Mouse (Mus musculus) natural killer cell, adult 2 months (primary cell): ENCODE measurements around the gene Gm28042.

ENCODE experiments used
- DNase-seq, 2 experiments: peaks; one replicate each; pipeline ENCODE4 v3.0.0; 2022; ENCODE audit warnings: low spot score in 2 of 2

The Gm28042 gene

DNA sequence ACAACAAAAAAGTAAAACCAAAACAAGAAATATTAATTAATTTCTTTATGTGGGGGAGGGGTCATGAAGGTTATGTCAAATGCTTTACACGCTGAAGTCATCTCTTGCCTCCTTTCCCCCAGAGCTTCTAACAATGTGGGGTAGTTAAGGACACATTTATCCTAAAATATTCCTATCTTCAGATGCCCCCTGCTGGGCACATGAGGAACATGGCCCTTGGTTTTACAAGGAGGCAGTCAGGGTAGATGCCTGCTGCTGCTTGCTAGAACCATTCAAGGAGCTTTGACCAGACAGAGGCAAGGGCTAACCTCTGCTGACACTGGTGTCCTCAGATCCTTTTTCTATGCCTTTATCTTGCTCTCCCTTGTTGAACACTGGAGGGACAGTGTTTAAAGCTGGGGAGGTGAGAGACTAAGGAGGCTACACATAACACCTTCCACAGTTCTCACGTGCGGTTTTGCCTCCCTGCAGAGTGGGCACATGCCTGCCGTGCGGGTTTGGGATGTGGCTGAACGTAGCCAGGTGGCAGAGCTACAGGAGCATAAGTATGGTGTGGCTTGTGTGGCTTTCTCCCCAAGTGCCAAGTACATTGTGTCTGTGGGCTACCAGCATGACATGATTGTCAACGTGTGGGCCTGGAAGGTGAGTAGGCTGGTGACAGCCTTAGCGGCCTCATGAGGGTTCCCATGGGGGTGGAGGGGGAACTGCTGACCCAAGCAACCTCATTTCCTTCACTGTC, 15.7 kb upstream of the Gm28042 start:
- peak in 1 of 2 experiments; percentile 40 for DNase-seq

DNA sequence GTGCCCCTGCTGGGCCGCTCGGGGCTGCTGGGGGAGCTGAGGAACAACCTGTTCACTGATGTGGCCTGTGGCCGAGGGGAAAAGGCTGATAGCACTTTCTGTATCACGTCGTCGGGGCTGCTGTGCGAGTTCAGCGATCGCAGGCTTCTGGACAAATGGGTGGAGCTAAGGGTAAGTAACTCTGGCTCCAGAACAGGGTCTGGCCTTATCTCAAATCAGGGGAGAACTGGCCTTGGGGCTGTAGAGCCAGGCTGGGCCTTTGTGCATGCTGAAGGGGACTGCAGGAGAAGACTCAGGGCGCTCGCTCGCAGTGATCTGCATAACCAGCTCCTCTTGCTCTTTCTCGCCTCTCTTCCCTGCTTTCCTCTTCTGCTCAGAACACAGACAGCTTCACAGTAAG, 14.4 kb upstream of the Gm28042 start:
- DNase-seq, result no peak

DNA sequence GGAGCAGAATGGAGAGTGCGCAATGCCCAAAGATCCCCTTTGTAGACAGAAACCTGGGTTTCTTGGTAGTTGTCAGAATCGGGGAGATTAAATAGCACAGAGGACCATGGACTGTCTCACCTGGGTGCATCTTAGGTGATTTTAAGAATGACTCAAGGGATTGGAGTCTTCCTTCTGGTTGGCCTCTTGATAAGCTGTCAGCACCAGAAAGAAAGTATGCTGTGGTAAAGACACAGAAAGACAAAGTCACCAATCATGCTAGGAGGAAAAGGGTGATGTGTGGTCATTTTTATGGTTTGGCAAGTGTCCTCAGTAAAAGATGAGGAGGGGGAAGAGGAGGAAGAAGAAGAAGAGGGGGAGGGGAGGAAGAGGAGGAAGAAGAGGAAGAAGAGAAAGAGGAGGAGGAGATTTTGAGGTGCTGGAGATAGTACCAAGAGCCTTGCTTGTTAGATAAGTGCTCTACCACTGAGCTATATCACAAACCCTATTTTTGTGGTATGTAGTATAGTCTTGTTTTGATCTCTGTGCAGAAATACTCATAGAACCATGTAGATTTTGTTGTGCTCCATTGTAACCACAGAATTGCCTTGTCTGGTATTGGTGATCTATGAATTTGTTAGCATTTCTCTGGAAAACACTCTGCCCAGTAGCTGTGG, 13.3 kb upstream of the Gm28042 start:
- DNase-seq, result no peak

DNA sequence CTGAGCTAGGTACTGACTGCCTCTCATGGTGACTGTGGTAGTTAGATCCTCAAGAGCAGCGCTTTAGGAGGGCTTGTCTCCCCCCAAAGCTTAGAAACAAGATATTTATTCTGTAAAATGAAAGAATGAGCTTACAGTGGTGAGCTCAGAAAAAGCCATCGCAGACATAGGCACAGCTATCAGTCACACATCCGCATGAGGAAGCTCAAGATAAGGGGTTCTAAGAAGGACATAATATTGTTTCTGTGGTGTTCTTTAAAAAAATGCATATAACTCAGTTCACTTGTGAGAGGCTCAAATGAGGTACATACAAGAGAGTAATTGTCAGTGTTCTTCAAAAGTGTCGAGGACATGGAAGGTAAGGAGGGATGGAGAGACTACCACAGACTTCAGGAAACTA, 11.4 kb upstream of the Gm28042 start:
- DNase-seq, result no peak

DNA sequence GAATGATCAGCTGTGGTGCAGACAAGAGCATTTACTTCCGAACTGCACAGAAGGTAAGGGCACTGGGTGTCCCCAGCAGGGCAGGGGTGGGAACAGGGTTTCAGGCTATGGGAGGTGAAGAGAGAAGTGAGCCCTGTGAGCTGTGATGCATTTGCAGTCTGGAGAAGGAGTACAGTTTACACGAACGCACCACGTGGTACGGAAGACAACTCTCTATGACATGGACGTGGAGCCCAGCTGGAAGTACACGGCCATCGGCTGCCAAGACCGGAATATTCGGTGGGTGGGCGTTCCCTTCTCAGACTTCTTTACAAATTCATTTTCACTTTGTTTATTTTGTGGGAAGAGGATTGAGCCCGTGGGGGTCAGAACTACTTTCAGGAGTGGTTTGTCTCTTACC, 9.7 kb upstream of the Gm28042 start:
- DNase-seq, result no peak

DNA sequence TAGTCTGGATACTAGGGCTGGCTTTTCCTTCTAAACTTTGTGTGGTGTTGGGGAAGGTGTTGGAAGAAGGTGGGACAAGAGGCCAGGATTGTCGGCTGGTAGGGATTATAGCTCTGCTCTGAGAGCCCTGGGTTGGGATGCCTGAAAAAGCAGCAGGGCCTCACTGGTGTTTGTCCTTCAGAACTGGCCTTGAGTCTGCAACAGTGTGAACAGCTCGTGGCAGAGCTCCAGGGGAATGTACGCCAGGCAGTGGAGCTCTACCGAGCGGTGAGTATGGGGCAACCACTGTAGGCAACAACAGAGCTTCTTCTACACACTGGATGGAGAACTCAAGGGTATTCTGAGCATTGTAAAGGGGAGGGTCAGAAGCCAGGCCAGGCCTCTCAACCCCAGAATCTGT, 3.0 kb upstream of the Gm28042 start:
- no peak for DNase-seq

DNA sequence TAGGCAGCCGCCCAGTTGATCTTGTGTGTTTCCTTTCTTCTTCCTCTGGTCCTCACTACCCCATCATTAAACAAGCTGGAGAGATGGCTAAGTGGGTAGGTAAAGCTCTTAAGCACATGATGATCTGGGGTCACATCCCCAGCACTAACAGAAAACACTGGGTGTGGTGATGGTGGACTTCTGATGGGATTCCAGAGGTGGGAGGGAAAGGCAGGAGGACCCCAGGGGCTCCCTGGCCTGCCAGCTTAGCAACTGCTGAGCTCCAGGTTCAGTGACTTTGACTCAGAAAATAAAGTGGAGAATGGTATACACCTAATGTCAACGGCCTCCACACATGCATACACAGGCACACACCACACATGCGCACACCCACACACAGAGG, 648 bp downstream of the Gm28042 start:
- DNase-seq, result no peak

DNA sequence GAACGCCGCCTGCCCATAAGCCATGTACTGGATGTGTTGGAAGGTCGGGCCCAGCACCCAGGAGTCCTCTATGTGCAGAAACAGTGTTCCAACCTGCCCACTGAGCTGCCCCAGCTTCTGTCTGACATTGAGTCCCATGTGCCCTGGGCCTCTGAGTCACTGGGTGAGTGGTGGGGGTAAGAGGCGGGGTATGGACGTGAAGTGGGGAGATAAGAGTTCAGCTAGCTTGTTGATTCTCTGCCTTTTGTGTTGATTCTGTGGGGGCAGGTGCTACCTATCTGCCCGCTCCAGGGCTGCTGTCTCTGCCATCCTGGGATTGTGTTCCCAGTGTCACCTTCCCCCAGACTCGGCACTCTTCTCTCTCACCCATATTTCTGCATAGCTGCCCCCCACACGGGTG, 3.1 kb downstream of the Gm28042 start:
- DNase-seq, result no peak

DNA sequence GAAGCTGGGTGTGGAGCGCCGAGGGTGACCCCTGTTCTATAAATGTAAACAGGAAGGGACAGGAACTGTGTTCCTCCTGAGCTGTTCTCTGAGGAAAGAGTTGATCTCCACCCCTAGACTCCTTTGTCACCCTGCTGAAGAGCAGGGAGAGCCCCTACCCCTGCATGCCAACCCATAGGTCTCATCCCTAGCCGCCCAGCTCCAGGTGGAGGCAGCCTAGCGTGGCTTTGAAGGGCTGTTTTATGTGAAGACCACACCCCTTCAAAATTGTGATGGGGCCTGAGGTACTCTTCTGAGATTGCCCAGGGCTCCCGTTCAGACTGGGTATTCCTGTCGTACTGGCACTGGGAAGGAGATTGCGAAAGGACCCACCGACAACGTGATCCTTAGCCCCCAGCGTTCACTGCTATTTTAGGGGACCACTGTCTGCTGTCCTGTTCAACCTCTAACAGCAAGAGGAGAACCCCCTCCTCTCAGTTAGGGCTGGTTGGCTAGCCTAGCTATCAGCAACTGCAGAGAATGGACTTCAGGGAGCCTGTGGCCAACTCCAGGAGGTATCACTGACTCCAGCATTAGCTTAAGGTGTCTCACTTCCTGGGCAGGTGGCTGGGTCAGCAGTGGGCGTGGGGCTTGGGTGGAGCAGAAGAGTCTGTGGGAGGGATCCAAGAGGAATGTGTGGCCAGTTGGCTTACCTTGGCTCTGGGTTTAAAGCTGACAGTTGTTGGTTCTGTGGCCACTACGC, 5.6 kb downstream of the Gm28042 start, which contains the start of gene Pla2g4b:
TSS of gene Pla2g4b (plus strand) at position 692 of the 742 bp plus-strand sequence.
- DNase-seq, result no peak

DNA sequence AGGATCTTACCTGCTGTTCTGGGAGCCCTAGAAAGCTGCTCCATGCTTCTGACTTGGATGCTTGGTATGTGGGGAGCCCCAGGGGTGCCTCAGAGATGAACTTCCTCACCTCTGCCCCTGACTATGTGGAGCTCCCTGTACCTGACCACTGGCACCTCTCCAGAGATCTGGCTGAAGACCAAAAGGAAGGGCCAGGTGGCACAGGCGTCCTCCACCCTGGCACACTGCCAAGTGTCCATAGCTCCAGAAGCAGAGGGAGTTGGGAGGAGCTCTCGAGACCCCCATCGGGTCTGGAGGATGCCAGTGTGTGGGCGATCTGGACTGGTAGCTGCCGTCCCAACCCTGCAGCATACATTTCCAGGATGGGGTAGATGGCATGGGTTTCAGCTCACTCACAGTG, 6.4 kb downstream of the Gm28042 start:
- no peak for DNase-seq

DNA sequence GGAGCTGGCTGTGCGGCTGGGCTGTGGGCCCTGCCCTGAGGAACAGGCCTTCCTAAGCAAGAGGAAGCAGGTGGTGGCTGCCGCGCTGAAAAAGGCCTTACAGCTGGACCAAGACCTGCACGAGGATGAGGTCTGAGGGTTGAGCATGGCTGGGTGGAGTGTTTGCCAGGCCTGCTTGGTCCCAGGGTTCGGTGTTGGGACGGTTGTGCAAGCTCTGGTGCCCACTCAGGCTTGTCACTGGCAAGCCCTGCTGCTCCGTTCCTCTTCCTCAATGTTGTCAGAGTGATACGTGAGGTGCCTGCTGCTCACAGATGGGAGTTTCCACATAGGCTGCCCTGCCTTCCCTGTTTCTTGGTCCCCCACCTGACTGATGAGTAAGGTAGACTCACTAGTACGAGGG, 10.5 kb downstream of the Gm28042 start:
- no peak for DNase-seq

DNA sequence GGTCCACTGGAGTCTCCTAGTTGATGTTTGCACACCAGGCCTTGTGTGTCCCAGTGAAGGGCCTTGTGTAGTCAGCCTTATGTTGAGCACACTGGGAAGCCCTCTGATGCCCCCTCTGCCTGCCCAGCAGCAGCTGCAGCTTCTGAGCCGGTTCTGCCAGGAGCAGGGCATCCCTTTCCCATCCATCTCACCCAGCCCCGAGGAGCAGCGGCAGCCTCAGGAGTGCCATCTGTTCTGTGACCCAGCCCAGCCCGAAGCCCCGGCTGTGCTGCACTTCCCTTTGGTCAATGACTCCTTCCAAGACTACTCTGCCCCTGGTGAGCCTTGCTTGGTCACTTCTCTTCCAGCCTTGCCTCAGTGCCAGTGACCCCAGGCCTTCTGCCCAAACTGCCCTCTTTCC, 13.7 kb downstream of the Gm28042 start:
- no peak for DNase-seq

DNA sequence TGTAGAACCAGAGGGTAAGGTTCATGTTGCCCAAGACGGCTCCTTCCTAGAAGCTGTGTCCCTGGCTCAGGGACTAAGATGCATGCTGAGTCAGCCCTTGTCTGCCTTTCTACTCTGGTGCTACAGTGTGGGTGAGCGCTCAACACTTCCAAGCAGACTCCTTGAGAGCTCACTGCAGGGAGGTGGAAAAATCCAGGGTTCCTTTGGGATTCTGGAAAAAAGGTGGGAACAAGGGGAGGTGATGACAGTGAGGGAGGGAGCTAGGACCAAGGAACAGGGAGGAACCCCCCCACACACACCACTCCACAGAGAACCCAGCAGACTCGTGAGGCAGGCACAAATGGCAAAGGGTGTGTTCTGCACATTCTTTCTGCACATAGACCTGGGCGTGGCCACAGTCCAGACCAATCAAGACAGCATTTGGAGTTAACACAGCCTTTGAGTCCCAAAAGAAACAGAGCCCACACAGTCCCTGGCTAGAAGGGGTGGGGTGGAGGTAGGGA, 16.9 kb downstream of the Gm28042 start:
- DNase-seq, result no peak

DNA sequence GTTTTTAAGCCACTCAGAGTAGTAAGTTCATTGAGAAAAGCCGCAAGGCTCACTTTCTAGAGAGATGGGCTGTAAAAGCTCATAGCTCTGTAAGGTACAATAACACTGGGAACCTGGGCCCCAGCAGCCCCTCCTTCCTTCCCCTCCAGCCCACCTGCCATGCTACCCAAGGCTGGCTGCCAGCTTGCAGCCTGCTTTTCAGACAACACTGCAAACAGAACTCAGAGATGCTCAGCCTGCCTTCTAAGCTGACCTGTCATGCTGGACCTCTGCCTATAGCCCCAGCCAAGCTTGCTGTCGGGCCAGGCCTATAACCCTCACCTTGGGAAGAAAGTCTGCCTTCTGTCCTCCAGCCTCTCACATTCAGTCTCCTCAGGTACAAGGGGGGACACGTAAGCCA, 17.4 kb downstream of the Gm28042 start:
- no peak for DNase-seq

DNA sequence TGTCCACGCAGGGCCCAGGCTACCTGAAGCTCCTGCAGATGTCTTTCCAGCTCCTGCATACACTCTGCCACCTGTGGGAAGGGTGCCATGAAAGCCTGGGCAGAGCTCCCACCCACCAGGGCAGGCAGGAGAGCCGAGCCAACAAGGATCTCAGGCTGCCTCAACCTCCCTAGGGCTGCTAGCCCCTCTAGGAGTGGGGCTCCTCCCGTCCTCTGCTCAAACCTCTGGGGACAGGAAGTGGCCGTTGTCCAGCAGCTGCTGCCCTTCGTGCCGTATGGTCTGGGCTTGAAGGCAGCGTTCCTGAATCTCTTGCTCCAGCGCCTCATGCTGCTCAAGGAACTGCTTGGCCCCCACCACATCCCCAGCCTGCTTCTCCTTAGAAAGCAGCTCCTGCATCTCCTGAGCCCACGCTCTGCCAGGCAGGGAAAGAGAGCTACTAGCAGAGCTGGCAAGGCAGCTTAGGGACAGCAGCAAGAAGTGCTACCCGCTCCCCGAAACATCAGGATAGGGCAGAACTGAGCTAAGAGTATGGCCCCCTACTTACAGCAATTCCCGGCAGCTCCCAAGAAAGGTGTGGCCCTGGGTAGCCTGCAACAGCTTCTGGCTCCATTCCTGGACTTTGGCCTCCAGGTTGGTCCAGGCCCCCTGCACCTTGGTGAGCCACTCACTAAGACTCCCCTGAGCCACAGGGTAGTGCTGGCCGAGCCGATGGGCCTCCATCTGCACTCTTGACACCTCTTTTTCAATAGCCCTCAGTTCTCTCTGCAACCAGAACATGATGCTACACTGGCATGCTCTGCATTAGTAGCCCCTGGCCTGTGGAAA, 19.4 kb downstream of the Gm28042 start:
- DNase-seq, result no peak

DNA sequence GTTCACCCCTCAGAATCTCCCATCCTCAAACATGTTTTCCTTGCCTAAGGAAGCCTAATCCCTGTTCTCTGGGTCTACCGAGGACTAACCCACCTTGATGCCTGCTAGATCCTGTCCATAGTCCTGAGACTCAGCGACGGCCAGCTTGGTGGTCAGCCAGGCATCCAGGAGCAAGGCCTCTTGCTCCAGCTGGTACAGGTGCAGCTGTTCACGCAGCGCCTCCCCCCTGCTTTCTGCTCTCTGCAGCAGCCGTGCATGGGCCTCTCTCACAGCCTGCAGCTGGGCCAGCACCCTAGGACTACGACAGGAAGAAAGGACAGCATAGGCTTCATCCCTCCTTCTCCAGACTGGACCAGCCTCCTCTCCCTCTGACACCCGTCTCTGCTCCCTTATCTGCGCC, 20.9 kb downstream of the Gm28042 start:
- DNase-seq, result no peak

DNA sequence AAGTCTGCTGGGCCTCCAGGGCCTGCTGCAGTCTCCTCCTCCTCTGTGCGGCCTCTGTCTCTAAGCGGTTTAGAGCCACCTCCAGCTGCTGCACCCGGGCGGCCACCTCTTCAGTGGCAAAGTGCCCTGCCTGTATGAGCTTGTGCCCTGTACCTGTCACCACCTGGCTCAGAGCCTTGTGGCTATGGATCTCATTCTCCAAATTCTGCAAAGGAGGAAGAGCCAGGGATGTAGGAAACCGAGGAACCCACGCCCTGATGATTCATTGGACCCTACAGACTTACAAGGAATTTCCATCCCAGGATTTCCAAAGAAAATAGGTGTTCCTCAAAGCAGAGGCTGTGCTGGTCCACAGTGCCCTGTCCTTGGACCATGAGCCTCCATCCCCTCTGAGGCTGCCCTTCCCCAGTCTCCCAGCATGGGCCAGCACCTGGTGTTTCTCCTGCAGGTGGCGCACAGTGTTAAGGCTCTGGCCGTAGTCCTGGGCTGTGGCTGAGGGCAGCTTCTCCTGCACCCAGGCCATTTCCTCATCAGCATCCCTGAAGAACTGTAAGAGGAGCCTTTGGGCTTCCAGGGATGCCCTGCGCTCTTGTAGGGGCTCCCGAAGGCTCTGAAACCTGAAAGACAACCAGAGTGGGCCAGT, 22.5 kb downstream of the Gm28042 start:
- DNase-seq, result peak in 1 of 2 experiments; percentile 24

DNA sequence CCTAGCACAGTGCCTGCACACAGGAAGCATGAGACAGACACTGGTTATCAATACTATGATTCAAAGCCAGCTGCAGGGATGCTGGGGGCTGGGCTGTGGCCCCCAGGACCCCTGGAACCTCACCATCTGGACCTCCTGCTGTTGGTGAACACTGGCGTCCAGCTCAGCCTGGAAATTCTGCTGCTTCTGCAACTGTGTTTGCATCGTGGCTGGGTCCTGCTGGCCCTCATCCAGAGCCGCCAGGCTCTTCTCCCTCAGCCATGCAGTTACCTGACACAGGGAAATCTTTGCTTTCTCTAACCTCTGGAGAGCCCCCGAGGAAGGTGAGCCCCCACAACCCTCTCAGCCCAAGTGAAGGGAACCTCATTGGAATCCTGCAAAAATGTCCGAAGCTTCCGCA, 24.1 kb downstream of the Gm28042 start:
- no peak for DNase-seq

DNA sequence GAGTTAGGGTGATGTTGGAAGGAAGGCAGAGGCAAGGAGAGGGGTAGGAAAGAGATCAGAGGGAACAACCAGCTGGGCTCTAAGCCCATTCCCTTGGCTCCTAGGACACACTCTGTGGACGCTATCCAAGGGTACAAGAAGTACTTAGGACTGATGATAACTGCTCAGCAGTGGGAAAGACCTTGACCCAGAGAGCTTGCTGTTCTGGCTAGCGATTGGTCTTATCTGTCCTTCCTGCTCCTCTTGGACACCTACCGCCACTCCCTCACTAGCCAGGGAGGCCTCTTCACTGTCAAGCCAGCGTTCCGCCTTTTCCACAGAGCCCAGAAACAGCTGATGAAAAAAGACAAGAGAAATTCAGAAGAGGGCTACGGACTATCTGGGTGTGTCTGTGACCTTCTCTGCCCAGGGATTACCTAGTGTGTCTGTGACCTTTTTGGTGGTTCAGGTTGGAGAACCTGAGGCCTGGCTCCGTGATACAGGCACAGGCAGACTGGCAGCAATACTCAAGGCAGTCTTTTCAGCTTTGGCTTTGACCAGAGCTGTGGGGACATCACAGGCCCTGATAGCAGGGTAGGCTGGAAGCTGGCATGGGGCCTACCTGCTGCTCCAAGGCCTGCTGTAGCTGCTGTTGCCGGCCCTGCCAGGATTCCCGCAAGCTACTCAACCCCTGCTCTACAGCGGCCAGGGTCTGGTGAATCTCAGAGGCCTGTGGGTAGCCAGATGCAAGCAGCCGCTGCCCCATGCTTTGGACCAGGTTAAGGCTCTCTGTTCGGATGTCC, 27.7 kb downstream of the Gm28042 start:
- no peak for DNase-seq

DNA sequence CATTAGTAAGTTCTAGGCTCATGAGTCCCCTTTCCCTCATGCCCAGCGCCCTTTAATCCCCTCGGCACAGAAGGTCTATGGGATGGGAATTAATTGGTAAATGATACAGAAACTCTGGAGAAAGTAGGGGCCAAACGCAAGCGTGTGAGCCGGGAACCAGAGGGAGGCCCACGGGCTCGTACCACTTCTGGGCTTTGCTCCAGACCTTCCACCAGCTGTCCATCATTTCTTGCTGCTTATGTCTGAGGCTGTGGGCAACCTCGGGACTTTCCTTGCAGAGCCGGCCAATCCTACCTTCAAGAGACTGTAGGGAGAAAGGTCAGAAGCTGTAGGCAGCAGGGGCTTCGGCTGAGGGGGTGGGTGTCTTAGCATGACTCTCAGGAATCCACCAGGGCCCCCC, 28.6 kb downstream of the Gm28042 start:
- no peak for DNase-seq

DNA sequence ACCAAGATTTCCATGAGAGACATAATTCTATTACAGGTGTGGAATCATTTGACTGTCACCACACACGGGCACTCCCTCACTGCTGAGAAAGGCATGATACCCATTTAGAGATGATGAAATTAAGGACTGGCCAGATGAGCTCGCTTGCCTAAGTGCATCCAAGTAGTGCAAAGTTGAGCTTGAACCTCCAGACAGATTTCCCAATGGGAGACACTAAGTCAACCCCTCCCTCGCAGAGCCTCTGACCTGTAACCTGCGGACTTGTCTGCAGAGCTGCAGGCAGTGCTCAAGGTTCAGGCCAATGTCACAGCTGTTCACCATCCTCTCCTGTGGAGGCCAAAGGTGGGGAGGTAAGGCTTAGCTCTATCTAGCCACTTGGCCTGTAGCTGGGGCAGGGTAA, 31.5 kb downstream of the Gm28042 start:
- no peak for DNase-seq
